Comparison of ENCODE assay signal across 31 mouse cellular contexts in genomic region chr10:119342317-119343114, GRCm38 (mm10).
A peak's percentile ranks its signal among the peaks of the same experiment; 100 is the strongest.
DNase-seq lines count a peak whose midpoint lies in the region; ATAC-seq lines count a peak whose summit lies in the region.
"Had no signal": no experiment of that assay in that cellular context is flagged by ENCODE, and none has a peak within 500 bp of the region (broad histone marks: within the 10 kb centered on the region; RNA-seq: fewer than 3 reads in every experiment).

No protein-coding gene starts in this region.

- no peak overlapping the region for H3K9ac ChIP-seq in midbrain, embryonic 11.5 days (ENCODE audit: low read length)
- no peak overlapping the region for H3K9ac ChIP-seq in midbrain, embryonic 13.5 days (replicated peaks)
- H3K9ac ChIP-seq: forebrain, embryonic 12.5 days; kidney, embryonic 15.5 days; limb, embryonic 12.5 days; lung, embryonic 15.5 days; midbrain, embryonic 15.5 days; neural tube, embryonic 12.5 days had no signal

- no peak overlapping the region for H3K4me3 ChIP-seq in heart, embryonic 10.5 days
- no peak overlapping the region for H3K4me3 ChIP-seq in midbrain, embryonic 11.5 days (ENCODE audit: low read depth, low read length)
- no peak overlapping the region for H3K4me3 ChIP-seq in midbrain, embryonic 13.5 days (replicated peaks)
- H3K4me3 ChIP-seq: erythroblast, embryonic 14.5 days; forebrain, embryonic 12.5 days; gastrocnemius, adult 2 months; heart, adult 2 months; kidney, embryonic 15.5 days; left cerebral cortex, adult 2 months; limb, embryonic 12.5 days; lung, embryonic 15.5 days; midbrain, embryonic 15.5 days; neural tube, embryonic 12.5 days had no signal

- 0 out of 2 replicates have a peak, but pooled peaks cover 2% of the 10 kb centered on the region for H3K9me3 ChIP-seq in heart, embryonic 10.5 days
- no peaks in the 10 kb centered on the region for H3K9me3 ChIP-seq in midbrain, embryonic 11.5 days (ENCODE audit: control insufficient read depth, low read length)
- H3K9me3 ChIP-seq in midbrain, embryonic 13.5 days, result peaks cover 5% of the 10 kb centered on the region; the same call in 1 of the 2 replicates
- H3K9me3 ChIP-seq: kidney, embryonic 15.5 days; lung, embryonic 15.5 days; midbrain, embryonic 15.5 days; neural tube, embryonic 12.5 days had no signal

- no peak for ATAC-seq in midbrain, embryonic 11.5 days (ENCODE audit: low FRiP score)
- no peak for ATAC-seq in midbrain, embryonic 13.5 days
- ATAC-seq: activated CD4-positive, CD25-positive, alpha-beta regulatory T cell, adult 4 months; hindbrain, embryonic 16.5 days; midbrain, embryonic 15.5 days had no signal

- DNase-seq in heart, embryonic 10.5 days (ENCODE audit: low spot score), result peak; percentile 41
- DNase-seq in heart, adult 9 months (ENCODE audit: low spot score in 2 of 2), result no peak
- peak; percentile 61 for DNase-seq in midbrain, embryonic 11.5 days (ENCODE audit: low spot score, missing footprints)
- peak; percentile 15 to 36 for DNase-seq in frontal cortex, postnatal 36 days (ENCODE audit: low spot score in 2 of 2)
- DNase-seq in right cerebral cortex, postnatal 36 days (ENCODE audit: low spot score in 2 of 2), result peak; percentile 14 to 22
- DNase-seq in adrenal gland, adult (ENCODE audit: inconsistent age in 2 of 2, low spot score in 1 of 2), result no peak
- DNase-seq: adrenal gland, adult 8-10 months; B cell, adult 2 months; cerebellum, adult 8-10 months; cerebellum, postnatal 25 days; gastrocnemius, adult 2 months; gastrocnemius, postnatal 36 days; heart, adult 2 months; kidney, adult 18-20 months; kidney, postnatal 25 days; lung, postnatal 36 days; thymus, adult 2 months; thymus, postnatal 36 days had no signal

- H3K4me1 ChIP-seq in heart, embryonic 10.5 days, result no peaks in the 10 kb centered on the region
- no peaks in the 10 kb centered on the region for H3K4me1 ChIP-seq in midbrain, embryonic 11.5 days (ENCODE audit: control insufficient read depth, insufficient read depth, low read length)
- no peaks in the 10 kb centered on the region for H3K4me1 ChIP-seq in midbrain, embryonic 13.5 days (replicated peaks)
- H3K4me1 ChIP-seq: forebrain, embryonic 12.5 days; kidney, embryonic 15.5 days; limb, embryonic 12.5 days; lung, embryonic 15.5 days; midbrain, embryonic 15.5 days; neural tube, embryonic 12.5 days had no signal

- H3K27ac ChIP-seq in heart, embryonic 10.5 days, result no peak overlapping the region
- H3K27ac ChIP-seq in midbrain, embryonic 11.5 days (ENCODE audit: low read depth, low read length), result no peak overlapping the region
- no peak overlapping the region for H3K27ac ChIP-seq in midbrain, embryonic 13.5 days
- H3K27ac ChIP-seq: forebrain, embryonic 12.5 days; gastrocnemius, adult 2 months; heart, adult 2 months; kidney, embryonic 15.5 days; left cerebral cortex, adult 2 months; limb, embryonic 12.5 days; lung, embryonic 15.5 days; midbrain, embryonic 15.5 days; neural tube, embryonic 12.5 days; stomach, postnatal 0 days had no signal

- 80% methylated on average over 13 of the region's 13 CpGs for WGBS in heart, embryonic 10.5 days
- 90% methylated on average over 13 of the region's 13 CpGs for WGBS in midbrain, embryonic 11.5 days
- 91% methylated on average over 13 of the region's 13 CpGs for WGBS in midbrain, embryonic 13.5 days

- no peak overlapping the region for H3K4me2 ChIP-seq in midbrain, embryonic 11.5 days
- no peak overlapping the region for H3K4me2 ChIP-seq in midbrain, embryonic 13.5 days (replicated peaks)
- H3K4me2 ChIP-seq: forebrain, embryonic 12.5 days; kidney, embryonic 15.5 days; limb, embryonic 12.5 days; liver, embryonic 11.5 days; lung, embryonic 15.5 days; midbrain, embryonic 15.5 days; neural tube, embryonic 12.5 days had no signal

- H3K27me3 ChIP-seq in heart, embryonic 10.5 days (ENCODE audit: insufficient read depth, poor library complexity, severe bottlenecking), result no peaks in the 10 kb centered on the region
- no peaks in the 10 kb centered on the region for H3K27me3 ChIP-seq in midbrain, embryonic 11.5 days (ENCODE audit: control insufficient read depth, insufficient read depth, low read length)
- H3K27me3 ChIP-seq in midbrain, embryonic 13.5 days, result no peaks in the 10 kb centered on the region
- H3K27me3 ChIP-seq: forebrain, embryonic 12.5 days; kidney, embryonic 15.5 days; limb, embryonic 12.5 days; lung, embryonic 15.5 days; midbrain, embryonic 15.5 days; neural tube, embryonic 12.5 days had no signal

- H3K36me3 ChIP-seq in heart, embryonic 10.5 days, result no peaks in the 10 kb centered on the region
- H3K36me3 ChIP-seq in midbrain, embryonic 11.5 days (ENCODE audit: control insufficient read depth, insufficient read depth, low read length), result no peaks in the 10 kb centered on the region
- H3K36me3 ChIP-seq in midbrain, embryonic 13.5 days, result no peaks in the 10 kb centered on the region
- H3K36me3 ChIP-seq: forebrain, embryonic 12.5 days; kidney, embryonic 15.5 days; limb, embryonic 12.5 days; lung, embryonic 15.5 days; midbrain, embryonic 15.5 days; neural tube, embryonic 12.5 days had no signal

Comparison
In these comparisons a context has a peak if more than half of its experiments do, and no peak if none do; other contexts are left out.
1. DNase-seq: peak in heart, embryonic 10.5 days (single experiment), midbrain, embryonic 11.5 days (single experiment), frontal cortex, postnatal 36 days (2 of 2) and right cerebral cortex, postnatal 36 days (2 of 2); none in heart, adult 9 months (0 of 2) and adrenal gland, adult (0 of 2).